Mouse (Mus musculus): ENCODE measurements around the gene Rftn1.

- no peak for TF ChIP-seq POLR2A (IDR thresholded peaks at IDR 0.05; ENCODE audit: insufficient read depth, low read depth, low read length)
- no peak for TF ChIP-seq CTCF (IDR thresholded peaks at IDR 0.05; ENCODE audit: insufficient read depth, low read depth, low read length)
These were observed 22.6 kb upstream of the Rftn1 start for GRCm38 (mm10) chr17:50213117-50213516.
